Mouse (Mus musculus): ENCODE results near the gene 4930415O20Rik.

4930415O20Rik gene

DNA sequence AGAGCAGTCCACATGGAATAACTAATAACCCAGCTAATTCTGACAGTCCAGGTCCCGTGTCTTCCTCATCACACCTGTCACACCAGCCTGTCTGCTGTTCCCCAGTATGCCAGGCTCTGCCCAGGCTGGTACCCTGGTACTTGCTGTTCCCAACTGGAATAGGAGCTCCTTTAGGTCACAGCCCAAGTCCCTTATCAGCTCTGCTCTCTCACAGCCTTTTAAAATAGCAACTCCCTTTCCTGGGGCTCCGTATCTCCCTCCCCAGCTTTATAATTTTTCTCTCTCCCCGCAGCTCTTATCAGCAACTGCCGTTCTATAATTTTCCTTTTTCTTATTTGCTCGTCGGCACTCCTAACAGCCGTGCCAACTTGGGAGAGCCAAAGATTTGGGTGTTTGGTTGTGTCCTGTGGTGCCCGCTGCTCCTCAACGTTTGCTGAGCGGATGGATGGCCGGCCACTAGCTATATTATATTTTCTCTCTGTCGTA lies 35.3 kb downstream of the 4930415O20Rik start:
- no peak for DNase-seq (ENCODE audit: low spot score in 2 of 2)

DNA sequence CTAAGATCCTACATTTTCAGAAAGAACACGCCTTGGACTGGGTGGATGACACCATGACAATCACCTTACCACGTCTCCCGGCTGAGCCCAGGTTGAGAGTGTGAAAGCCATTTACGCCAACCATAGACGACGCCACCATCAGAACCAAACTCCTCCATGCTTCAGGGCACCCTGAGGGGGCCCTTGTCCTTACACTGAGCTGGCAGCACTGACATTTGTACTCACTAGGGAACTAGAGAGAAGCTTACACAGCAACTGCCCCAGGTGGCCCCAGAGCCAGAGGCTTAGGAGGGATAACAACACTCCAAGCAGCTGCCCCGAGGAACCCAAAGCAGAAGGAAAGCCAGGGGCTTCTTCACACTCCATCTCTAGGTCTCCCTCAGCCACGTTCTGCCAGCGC lies 35.9 kb downstream of the 4930415O20Rik start:
- DNase-seq (ENCODE audit: low spot score in 2 of 2), result no peak

GRCm38 (mm10) chr15:98607557-98607956 lies 36.8 kb downstream of the 4930415O20Rik start:
- peak in 1 of 2 experiments; percentile 35 for DNase-seq (ENCODE audit: low spot score in 2 of 2)

- no peak for DNase-seq (ENCODE audit: low spot score in 2 of 2)
These were observed 37.4 kb downstream of the 4930415O20Rik start for GRCm38 (mm10) chr15:98608058-98608783.

DNA sequence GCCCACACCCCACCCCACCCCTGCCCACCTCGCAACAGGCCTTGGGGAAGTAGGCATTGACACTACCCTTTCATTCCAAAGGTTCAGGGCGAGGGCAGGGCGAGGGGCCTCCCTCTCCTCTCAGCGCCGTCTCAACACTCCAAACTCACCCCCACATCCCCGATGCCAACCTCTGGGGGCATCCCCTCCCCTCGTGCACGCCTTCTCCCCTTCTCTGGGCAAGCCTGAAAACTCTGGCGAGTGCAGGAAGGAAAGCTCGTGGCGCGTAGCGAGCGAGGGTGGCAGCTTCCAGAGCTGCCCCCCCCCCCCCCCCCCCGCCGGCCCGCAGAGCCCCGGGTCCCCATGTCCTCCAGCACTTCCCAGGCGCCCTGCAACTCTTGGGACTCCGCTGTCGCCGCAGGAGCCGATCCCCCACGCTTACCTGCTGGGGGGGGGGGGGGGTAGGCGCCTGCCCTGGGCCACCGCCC lies 38.0 kb downstream of the 4930415O20Rik start:
- DNase-seq (ENCODE audit: low spot score in 2 of 2), result no peak

- DNase-seq (ENCODE audit: low spot score in 2 of 2), result peak; percentile 76 to 82
These were observed 38.7 kb downstream of the 4930415O20Rik start, which contains the start of gene Adcy6 for GRCm38 (mm10) chr15:98609331-98610130. Gene Adcy6 (minus strand): TSS chr15:98610076.

DNA sequence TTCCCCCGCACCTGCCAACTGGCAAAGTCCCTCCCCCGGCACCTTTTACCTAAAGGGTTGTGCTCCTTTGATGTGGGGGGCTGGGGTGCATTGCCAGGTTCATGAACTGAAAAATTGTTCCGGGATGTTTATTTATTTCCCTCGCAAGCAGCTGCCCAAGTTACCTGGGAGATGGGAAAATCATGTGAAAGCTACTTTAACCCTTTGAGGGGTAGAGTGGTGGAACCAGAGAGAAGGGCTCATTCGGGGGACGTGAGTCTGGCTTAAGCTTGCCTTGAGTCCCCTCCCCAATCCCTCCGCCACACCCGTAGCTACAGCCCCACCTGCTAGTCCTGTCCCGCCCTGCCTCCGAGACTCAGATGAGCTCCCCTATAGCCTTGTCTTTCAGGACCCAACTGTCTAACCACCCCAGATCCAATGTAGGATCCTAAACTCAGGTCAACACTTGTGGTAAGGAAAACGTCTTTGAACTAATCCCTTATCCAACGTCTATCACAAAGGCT lies 39.4 kb downstream of the 4930415O20Rik start:
- no peak for DNase-seq (ENCODE audit: low spot score in 2 of 2)

GRCm38 (mm10) chr15:98612229-98612628 lies 41.4 kb downstream of the 4930415O20Rik start:
- DNase-seq (ENCODE audit: low spot score in 2 of 2), result no peak

- DNase-seq (ENCODE audit: low spot score in 2 of 2), result no peak
These were observed 43.7 kb downstream of the 4930415O20Rik start for GRCm38 (mm10) chr15:98614551-98614950.

- no peak for DNase-seq (ENCODE audit: low spot score in 2 of 2)
These were observed 44.2 kb downstream of the 4930415O20Rik start for GRCm38 (mm10) chr15:98614971-98615370.

DNA sequence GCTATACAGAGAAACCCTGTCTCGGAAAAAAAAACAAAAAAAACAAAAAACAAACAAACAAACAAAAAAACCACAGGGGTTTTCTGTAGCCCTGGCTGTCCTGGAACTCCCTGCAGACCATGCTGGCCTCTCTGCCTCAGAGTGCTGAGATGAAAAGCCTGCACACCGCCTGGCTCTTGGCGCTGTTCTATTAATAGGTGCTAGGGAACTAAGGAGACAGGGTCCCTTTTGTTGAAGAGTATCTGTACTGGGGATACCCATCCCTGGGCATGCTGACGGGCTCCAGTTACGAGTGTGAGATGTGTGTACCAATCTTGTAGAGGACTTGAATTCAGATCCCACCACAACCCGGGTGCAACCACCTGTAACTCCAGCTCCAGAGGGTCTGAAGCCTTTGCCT lies 44.9 kb downstream of the 4930415O20Rik start:
- no peak for DNase-seq (ENCODE audit: low spot score in 2 of 2)

GRCm38 (mm10) chr15:98616362-98617175 lies 45.8 kb downstream of the 4930415O20Rik start:
- no peak for DNase-seq (ENCODE audit: low spot score in 2 of 2)

GRCm38 (mm10) chr15:98617176-98617537 lies 46.4 kb downstream of the 4930415O20Rik start:
- peak; percentile 69 to 78 for DNase-seq (ENCODE audit: low spot score in 2 of 2)

GRCm38 (mm10) chr15:98622199-98622598 lies 51.4 kb downstream of the 4930415O20Rik start:
- DNase-seq (ENCODE audit: low spot score in 2 of 2), result no peak

DNA sequence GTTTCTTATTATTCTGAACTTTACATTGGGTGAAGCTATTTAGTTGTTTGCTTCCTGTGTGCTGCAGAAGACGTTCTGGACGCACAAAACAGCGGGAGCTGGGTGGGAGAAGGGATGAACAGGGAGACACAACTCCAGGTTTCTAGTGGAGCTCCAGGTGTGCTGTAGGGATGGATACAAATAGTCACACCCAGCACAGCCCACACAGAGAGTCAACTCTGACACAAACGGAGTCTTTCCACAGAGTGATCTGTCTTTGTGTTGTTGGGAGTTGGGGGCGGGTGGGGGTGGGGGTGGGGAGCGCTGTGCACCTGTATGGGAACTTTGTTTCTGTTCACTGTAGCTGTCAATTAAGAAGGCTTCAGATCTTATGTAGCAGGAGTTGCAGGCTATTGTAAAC lies 51.9 kb downstream of the 4930415O20Rik start:
- DNase-seq (ENCODE audit: low spot score in 2 of 2), result no peak

GRCm38 (mm10) chr15:98623361-98623821 lies 52.6 kb downstream of the 4930415O20Rik start:
- no peak for DNase-seq (ENCODE audit: low spot score in 2 of 2)

DNA sequence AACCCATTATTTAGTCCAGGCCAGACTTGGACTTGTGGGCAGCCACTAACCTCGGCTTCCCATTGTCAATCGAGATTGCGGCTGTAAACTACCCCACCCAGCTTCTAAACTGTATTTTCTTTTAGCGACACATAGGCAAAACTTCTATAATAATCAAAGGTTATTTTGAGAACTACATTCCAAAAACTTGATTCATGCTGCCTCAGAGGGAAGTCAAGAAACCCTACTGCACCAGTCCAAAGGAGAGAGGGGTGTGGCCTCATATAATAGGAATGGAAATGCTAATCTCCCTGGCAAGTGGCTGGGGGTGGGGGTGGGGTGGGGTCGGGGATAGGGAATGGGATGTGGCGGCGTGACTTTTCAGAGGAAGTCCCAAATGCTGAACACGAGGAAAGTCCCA lies 55.3 kb downstream of the 4930415O20Rik start:
- DNase-seq (ENCODE audit: low spot score in 2 of 2), result no peak

GRCm38 (mm10) chr15:98626487-98627212 lies 55.8 kb downstream of the 4930415O20Rik start:
- DNase-seq (ENCODE audit: low spot score in 2 of 2), result no peak

- no peak for DNase-seq (ENCODE audit: low spot score in 2 of 2)
These were observed 57.9 kb downstream of the 4930415O20Rik start for GRCm38 (mm10) chr15:98628589-98629254.

- DNase-seq (ENCODE audit: low spot score in 2 of 2), result no peak
These were observed 58.7 kb downstream of the 4930415O20Rik start for GRCm38 (mm10) chr15:98629464-98629863.

Measured in urinary bladder, postnatal 4 days (tissue).